Mouse (Mus musculus): Measurements from ENCODE around the gene Lilrb4a.
A peak's percentile ranks its signal among the peaks of the same experiment; 100 is the strongest.
"Not testable (repeated sequence)": the region's sequence is repeated elsewhere in the genome, so short reads cannot be mapped to it uniquely, and the experiment has no call there.

The Lilrb4a gene

DNA sequence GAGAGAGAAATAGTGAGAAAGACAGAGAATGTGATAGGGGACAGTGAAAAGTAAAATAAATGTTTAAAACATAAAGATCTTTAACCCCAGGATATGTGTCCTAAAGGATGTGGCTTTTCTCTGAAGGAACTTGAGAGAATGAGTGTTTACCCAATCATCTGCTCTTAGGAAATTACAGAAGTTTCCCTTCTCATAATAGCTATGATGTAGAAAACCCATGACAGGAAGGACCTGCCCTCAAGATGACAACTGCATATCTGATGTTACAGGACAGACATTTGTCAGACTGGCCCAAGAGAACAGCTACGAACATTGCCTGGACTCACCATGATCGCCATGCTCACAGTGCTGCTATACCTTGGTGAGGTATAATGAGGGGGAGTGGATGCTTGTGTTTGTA is at the start of gene Lilrb4a:
Gene Lilrb4a (plus strand): TSS at position 266 of the 400 bp plus-strand sequence.
- DNase-seq: not testable (repeated sequence)

DNA sequence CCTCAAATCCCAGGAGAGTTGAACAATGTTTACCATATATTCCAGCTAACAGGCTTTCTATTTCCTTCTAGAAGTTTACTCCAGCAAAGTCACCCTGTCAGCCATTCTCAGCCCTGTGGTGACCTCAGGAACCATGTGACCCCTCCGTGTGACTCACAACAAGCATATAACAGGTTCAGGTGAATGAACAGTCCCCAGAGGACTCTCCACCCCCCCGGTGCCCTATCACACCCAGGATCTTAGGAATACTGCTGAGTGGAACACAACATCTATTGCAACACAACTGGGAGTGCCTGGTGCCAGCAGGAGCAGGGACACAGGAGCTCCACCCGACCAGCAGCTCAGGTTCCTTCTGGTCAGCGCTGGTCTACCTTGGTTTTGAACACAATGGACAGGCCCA is 39.1 kb upstream of the Lilrb4a start:
- DNase-seq: no peak

DNA sequence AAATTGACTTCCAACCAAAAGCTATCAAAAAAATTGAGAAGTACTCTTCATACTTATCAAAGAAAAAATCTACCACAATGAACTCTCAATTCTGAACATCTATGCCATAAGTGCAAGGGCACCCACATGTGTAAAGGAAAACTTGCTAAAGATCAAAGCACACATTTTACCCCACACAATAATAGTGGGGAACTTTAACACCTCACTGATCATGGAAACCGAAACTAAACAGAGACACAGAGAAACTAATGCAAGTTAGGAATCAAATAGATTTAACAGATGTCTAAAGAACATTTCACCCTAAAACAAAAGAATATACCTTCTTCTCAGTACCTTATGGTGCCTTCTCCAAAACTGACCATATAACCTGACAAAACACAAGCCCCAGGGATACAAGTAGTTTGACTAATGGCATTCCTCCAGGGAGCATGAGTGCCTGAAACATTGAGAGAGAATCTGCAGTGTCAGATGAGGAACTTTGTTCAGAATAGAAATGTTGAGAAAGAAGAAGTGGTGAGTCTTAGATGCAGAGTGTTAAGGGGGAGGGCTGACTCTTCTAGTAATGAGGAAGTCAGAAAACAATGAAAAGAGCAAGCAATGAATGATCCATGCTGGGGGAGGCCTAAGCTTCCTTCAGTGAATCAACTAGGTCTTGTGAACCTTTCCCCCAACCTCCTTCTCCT is 37.0 kb upstream of the Lilrb4a start:
- DNase-seq: no peak

DNA sequence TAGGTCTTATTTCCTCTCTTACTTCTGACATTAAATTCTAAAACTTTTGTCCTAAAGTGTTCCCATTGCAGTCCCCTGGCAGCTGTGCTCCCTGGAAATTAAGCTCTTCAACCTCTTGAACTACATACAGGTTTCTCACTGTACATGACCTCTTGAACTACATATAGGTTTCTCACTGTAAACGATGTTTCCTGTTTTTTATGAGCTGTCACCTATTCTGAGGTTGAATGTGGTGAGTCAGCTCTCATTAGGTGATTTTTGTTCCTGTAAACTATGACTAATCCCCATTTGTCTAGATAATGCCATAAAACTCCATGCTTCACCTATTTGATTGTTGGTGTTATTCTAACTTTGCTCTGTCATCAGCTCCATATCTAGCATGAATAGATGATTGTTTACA is 36.4 kb upstream of the Lilrb4a start:
- DNase-seq: no peak

DNA sequence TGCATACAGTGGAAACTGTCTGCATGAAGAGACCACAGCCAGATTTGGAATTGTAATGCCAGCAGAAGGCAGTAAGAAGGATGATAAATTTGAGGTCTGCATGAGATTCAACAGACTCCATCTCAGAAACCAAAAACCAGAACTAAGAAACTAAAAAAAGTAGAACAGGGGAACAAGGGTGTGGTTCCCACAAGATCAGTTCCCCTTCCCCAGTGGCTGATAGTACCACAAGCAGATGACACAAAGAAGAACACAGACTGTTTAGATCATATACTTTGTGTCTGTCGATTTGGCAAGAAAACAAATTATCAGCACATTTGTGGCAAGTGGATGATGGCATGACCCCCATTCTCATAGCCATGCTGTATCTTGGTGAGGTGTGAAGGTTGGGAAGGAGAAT is 35.0 kb upstream of the Lilrb4a start:
- peak in 1 of 2 experiments; percentile 14 for DNase-seq

DNA sequence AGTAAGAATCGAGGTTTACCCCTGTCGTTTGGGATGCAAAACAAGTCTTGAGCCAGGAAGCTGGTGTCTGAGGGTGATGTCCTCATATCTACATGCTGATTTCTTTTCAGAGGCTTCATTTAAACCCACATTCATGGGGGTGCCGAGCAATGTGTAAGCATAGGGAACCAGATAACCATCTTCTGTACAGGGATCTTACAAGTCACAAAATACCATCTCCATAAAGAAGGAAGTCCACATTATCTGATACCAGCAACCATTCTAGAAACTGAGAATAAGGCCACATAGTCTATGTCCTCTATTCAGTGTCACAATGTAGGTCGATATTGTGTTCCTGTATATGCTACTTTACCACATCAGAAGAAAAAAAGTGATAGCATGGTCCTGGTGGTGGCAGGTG is 34.4 kb upstream of the Lilrb4a start:
- no peak for DNase-seq

DNA sequence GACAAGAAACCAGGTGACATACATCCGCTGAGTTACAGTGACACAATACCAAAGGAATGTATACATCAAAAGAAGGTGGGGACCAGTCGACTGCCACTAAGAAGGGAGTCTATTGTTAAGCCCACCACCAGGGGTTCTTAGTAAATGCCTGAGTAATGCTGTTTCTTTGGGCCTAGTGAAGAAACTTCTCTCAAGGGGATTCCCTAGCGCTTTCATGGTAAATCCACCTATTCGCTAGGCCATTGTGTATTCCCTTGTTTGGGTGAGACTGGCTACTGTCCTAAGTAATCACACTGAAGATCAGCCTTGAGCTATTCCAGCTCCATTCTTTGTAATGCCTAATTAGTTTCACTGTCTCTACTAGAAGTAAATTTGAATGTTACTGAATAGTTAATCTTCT is 27.0 kb upstream of the Lilrb4a start:
- DNase-seq: not testable (repeated sequence)

DNA sequence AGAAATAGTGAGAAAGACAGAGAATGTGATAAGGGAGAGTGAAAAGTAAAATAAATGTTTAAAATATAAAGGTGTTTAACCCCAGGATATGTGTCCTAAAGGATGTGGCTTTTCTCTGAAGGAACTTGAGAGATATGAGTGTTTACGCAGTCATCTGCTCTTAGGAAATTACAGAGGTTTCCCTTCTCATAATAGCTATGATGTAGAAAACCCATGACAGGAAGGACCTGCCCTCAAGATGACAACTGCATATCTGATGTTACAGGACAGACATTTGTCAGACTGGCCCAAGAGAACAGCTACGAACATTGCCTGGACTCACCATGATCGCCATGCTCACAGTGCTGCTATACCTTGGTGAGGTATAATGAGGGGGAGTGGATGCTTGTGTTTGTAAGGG is 10.4 kb upstream of the Lilrb4a start, which contains the start of the genes Gm49339 and Lilr4b:
Gene Gm49339 (plus strand): TSS at position 216 of the 400 bp plus-strand sequence.
Gene Lilr4b (plus strand): TSS at position 236 of the 400 bp plus-strand sequence.
- DNase-seq: not testable (repeated sequence)

DNA sequence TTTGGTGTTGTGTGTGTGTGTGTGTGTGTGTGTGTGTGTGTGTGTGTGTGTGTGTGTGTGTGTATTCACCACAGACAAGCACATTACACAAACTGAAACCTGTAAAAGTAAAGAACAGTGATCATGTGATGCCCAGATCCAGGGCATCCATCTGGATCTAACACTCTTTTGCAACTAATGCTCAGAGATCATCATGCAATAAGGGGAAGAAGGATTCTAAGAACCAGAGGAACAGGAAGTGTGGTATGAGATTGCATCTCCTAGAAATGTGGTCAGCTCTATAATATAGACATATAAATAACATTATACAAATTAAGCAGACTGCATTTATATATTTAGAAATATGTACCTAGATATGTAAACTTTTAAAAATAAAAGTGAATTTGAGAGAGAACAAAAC is 29.3 kb downstream of the Lilrb4a start:
- no peak for DNase-seq

DNA sequence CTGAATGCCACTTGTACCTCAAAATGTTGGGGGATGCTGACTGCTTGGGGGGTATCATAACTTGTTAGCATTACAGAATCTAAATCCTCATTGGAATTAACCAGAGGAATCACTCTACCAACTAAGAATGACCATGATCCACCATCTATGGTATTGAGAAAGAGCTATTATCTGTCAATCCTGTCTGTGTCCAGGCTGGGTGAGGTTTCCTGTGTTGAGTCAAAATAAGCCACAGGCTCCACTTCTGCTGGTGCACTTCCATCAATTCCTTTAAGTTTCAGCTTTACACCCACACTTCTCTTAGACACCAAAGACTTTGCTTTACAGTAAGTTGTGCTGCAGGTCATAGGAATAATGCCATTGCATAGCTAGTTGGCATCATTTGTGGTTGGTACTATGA is 30.7 kb downstream of the Lilrb4a start:
- no peak for DNase-seq

DNA sequence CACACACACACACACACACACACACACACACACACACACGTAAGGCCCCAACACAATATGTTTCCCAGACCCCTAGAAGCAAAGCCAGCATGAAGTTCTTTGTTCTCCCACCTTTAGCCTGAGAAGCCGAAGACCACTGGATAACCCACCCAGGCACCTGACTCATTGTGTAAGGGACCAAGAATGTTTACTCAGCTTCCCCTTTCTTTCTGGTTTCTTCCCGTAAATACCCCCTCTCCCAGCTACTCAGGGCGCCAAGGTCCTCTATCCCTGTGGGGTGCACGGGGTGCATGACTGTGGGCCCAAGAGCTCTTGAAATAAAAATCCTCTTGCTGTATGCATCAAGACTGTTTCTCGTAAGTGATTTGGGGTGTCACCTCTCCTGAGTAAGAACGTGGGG is 35.3 kb downstream of the Lilrb4a start:
- no peak for DNase-seq

DNA sequence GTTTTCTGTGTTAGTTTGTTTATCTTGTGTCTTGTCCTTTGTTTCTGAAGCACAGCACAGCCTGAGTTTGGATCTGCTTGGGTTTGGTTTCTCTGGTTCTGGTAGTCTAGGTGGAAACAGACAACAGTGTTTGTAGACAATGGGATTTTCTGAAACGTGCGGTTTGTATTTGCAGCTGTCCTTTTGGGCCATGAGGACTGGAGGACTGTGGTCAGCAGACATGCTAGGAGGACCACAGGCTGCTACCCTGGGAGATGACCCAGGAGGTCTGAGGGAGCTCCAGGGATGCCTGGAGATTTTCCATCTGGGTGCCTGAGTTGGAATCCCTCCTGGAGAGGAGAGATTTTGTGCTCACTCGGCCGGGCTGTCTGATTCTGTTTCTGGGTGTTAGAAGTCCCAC is 35.9 kb downstream of the Lilrb4a start:
- no peak for DNase-seq

DNA sequence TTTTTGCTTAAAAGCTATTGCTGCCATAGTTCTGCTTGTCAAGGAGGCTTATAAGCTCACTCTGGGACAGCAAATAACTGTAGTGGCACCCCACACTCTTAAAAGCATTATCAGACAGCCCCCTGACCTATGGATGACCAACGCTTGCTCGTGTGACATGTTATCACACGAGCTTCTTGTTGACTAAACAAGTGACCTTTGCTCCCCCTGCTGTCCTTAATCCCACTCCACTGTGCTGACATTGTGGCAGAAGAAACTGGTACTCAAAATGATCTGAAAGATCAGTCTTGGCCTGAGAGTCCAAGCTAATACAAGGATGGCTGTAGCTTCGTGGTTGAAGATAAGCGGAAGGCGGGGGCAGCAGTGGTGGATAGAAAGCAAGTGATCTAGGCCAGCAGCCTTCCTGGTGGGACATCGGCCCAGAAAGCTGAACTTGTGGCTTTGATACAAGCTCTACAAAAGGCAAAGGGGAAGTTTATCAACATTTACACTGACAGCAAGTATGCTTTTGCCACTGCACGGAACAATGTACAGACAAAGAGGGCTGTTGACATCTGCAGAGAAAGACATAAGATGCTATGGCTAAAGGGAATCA is 38.2 kb downstream of the Lilrb4a start:
- DNase-seq: no peak

DNA sequence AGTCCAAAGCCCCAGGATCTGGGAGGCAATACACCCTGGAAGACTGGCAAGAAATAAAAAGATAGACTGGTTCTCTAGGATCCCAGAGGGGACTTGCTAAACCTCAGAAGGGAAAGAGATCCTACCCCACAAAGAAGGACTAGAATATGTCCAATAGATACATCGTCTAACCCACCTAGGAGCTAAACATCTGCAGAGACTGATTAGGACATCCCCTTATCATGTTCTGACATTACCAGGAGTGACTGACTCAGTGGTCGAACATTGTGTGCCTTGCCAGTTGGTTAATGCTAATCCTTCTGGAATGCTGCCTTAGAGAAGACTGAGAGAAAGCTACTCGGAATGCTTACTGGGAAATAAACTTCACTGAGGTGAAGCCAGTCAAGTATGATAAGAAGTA is 38.7 kb downstream of the Lilrb4a start:
- no peak for DNase-seq

DNA sequence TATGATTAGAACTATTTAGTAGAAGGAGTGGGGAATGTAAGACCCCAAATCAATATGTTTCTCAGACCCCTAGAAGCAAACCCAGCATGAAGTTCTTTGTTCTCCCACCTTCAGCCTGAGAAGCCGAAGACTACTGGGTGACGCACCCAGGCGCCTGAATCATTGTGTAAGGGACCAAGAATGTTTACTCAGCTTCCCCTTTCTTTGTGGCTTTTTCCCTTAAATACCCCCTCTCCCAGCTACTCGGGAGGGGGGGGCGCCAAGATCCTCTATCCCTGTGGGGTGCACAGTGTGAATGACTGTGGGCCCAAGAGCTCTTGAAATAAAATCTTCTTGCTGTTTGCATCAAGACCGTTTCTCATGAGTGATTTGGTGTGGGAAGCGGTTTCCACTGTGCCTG is 40.1 kb downstream of the Lilrb4a start:
- DNase-seq: no peak
